1 mouse cellular context compared by ENCODE assay signal in genomic region chr3:154673326-154673725, GRCm38 (mm10).
TF ChIP-seq lines count a peak whose summit lies in the region.

No protein-coding gene starts in this region.

TF ChIP-seq in CH12.LX, 34 proteins besides CTCF, POLR2A, EP300 and RAD21:
- TF ChIP-seq ELF1 (IDR thresholded peaks at IDR 0.05; ENCODE audit: low read depth, low read length) (0 out of 2 replicates have a peak, but pooled peaks have one; percentile 4), MXI1 (IDR thresholded peaks at IDR 0.05; ENCODE audit: low read depth, low read length) (no peak)
